Mouse (Mus musculus) myocyte (in vitro differentiated cells): ENCODE results near the gene Dohh.

ENCODE experiments used
- CEBPB ChIP-seq: IDR thresholded peaks from 2 replicates; pipeline ENCODE4 v1.6.1; 2011; ENCODE audit warnings: mild to moderate bottlenecking, moderate library complexity; ENCODE audit not compliant: poor library complexity, insufficient read depth, severe bottlenecking
- E2F4 ChIP-seq: IDR thresholded peaks from one replicate; pipeline ENCODE4 v1.6.1; 2011; ENCODE audit warnings: mild to moderate bottlenecking, control low read depth, moderate library complexity; ENCODE audit not compliant: insufficient read depth
- MAX ChIP-seq: IDR thresholded peaks from one replicate; pipeline ENCODE4 v1.6.1; 2011; ENCODE audit warnings: low read depth, mild to moderate bottlenecking, control low read depth
- MYOD1 ChIP-seq, 3 experiments: IDR thresholded peaks; one replicate each; pipeline ENCODE4 v1.6.1; 2011; ENCODE audit warnings: control low read depth in 2 of 3, low read depth in 2 of 3, mild to moderate bottlenecking in 2 of 3, moderate library complexity in 1 of 3; ENCODE audit not compliant: insufficient read length in 2 of 3, control insufficient read depth in 1 of 3
- MYOG ChIP-seq, 3 experiments: IDR thresholded peaks; one replicate each; pipeline ENCODE4 v1.6.1; 2011; ENCODE audit warnings: control low read depth in 2 of 3, low read depth in 2 of 3, mild to moderate bottlenecking in 2 of 3; ENCODE audit not compliant: insufficient read length in 2 of 3, control insufficient read depth in 1 of 3, insufficient read depth in 1 of 3
- POLR2A ChIP-seq: IDR thresholded peaks from one replicate; pipeline ENCODE4 v1.6.1; 2011; ENCODE audit warnings: low read depth, mild to moderate bottlenecking, control low read depth, moderate library complexity; ENCODE audit not compliant: insufficient read length
- POLR2AphosphoS2 ChIP-seq: IDR thresholded peaks from one replicate; pipeline ENCODE4 v1.6.1; 2011; ENCODE audit warnings: low read depth, control low read depth; ENCODE audit not compliant: insufficient read length
- REST ChIP-seq: IDR thresholded peaks from one replicate; pipeline ENCODE4 v1.6.1; 2011; ENCODE audit warnings: mild to moderate bottlenecking, control low read depth, moderate library complexity; ENCODE audit not compliant: insufficient read depth, insufficient read length
- TCF12 ChIP-seq: IDR thresholded peaks from one replicate; pipeline ENCODE4 v1.6.1; 2011; ENCODE audit warnings: mild to moderate bottlenecking, control low read depth; ENCODE audit not compliant: poor library complexity, insufficient read depth, severe bottlenecking
- TCF3 ChIP-seq: IDR thresholded peaks from one replicate; pipeline ENCODE4 v1.6.1; 2011; ENCODE audit warnings: low read depth, control low read depth; ENCODE audit not compliant: insufficient read length
- USF1 ChIP-seq: IDR thresholded peaks from one replicate; pipeline ENCODE4 v1.6.1; 2011; ENCODE audit warnings: low read depth, mild to moderate bottlenecking, control low read depth, moderate library complexity

DNA sequence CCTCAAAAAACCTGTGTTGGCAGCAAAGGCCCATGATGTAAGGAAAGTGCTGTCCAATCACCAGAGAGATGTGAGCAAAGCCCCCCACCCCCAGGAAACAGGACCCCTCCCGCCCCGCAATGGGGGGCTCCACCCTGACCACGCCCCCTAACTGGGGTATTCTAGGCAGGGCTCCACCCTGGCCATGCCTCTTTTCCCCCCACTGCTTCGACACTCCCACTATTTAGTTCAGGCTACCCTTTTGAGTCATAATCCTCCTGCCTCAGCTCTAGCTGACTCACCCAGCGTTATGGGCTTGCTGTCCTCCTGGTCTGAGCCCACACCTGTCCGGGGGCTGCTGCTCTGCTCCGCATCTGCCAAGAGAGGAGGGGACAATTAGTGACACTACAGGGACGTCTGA is 25.1 kb downstream of the Dohh start:
- TF ChIP-seq MAX = no peak
- TF ChIP-seq E2F4 = no peak
- TF ChIP-seq POLR2A = no peak
- TF ChIP-seq TCF12 = no peak
- no peak for TF ChIP-seq TCF3
- peak in 1 of 3 experiments; percentile 47 for TF ChIP-seq MYOG (IDR thresholded peaks at IDR 0.05; ENCODE audit: control insufficient read depth in 1 of 3, insufficient read depth in 1 of 3, insufficient read length in 2 of 3, low read depth in 2 of 3)
- no peak for TF ChIP-seq USF1
- TF ChIP-seq REST = no peak
- no peak for TF ChIP-seq CEBPB
- TF ChIP-seq POLR2AphosphoS2 = no peak
- TF ChIP-seq MYOD1 (IDR thresholded peaks at IDR 0.05; ENCODE audit: control insufficient read depth in 1 of 3, insufficient read length in 2 of 3, low read depth in 2 of 3) = peak in 1 of 3 experiments; percentile 76
